Mouse (Mus musculus): ENCODE measurements around the gene Zfp106. TPM values are rescaled to one million over a fixed set of nuclear protein-coding genes. Genes with fewer than 3 reads are reported as not detected.

Gene Zfp106
- 52.9 and 69.6 TPM in 2 replicates for polyA plus RNA-seq (2014; fragmentation: Nextera tagmentation; extraction: Ambion mirVana)

- Histone ChIP-seq H3K9ac (ENCODE audit: low read depth, low read length) (peak within 1 kb of the TSS; percentile 90), H3K27ac (ENCODE audit: low read depth, low read length) (peak within 1 kb of the TSS; percentile 66)
- under 1% methylated on average over 50 of the region's 50 CpGs for WGBS
These were observed at the start of gene Zfp106 for GRCm38 (mm10) chr2:120563235-120563990. Zfp106 (minus strand) TSS chr2:120563843.

GRCm38 (mm10) chr2:120608830-120609723 is 45.4 kb upstream of the Zfp106 start, which contains the start of the genes Haus2 and Lrrc57:
Haus2 (plus strand) TSS chr2:120609383.
Lrrc57 (minus strand) TSS chr2:120609520.
- Histone ChIP-seq H3K36me3 (ENCODE audit: control insufficient read depth, insufficient read depth, low read length) (peaks cover 13% of the 10 kb centered on the region; the same call in 1 of the 2 replicates), H3K4me1 (ENCODE audit: control insufficient read depth, insufficient read depth, low read length) (peaks cover 15% of the 10 kb centered on the region; the same call in 1 of the 2 replicates), H3K4me3 (ENCODE audit: low read length) (peak within 1 kb of the TSS; percentile 86), H3K27ac (ENCODE audit: low read depth, low read length) (peak within 1 kb of the TSS; percentile 83), H3K9me3 (ENCODE audit: control insufficient read depth, low read length) (no peaks in the 10 kb centered on the region), H3K4me2 (replicated peaks; ENCODE audit: low read depth, low read length) (peak within 1 kb of the TSS; percentile 73), H3K27me3 (ENCODE audit: control insufficient read depth, insufficient read depth, low read length) (no peaks in the 10 kb centered on the region), H3K9ac (ENCODE audit: low read depth, low read length) (peak within 1 kb of the TSS; percentile 72)
- ATAC-seq (ENCODE audit: low FRiP score, low TSS enrichment): peak; percentile 96
- WGBS: under 1% methylated on average over 52 of the region's 52 CpGs

More at GRCm38 (mm10) chr2:120563235-120563990, at the start of gene Zfp106:
- peaks cover 2% of the 10 kb centered on the region; the same call in 1 of the 2 replicates for H3K4me1 ChIP-seq (ENCODE audit: control insufficient read depth, insufficient read depth, low read length)
- H3K4me2 ChIP-seq (replicated peaks; ENCODE audit: low read depth, low read length): peak within 1 kb of the TSS; percentile 66
- H3K27me3 ChIP-seq (ENCODE audit: control insufficient read depth, insufficient read depth, low read length): no peaks in the 10 kb centered on the region
- H3K36me3 ChIP-seq (ENCODE audit: control insufficient read depth, insufficient read depth, low read length): no peaks in the 10 kb centered on the region
- H3K4me3 ChIP-seq (ENCODE audit: low read length): peak within 1 kb of the TSS; percentile 95
- ATAC-seq (ENCODE audit: low FRiP score, low TSS enrichment): peak; percentile 82
- H3K9me3 ChIP-seq (ENCODE audit: control insufficient read depth, low read length): no peaks in the 10 kb centered on the region

- no peaks in the 10 kb centered on the region for H3K27me3 ChIP-seq (ENCODE audit: control insufficient read depth, insufficient read depth, low read length)
- ATAC-seq (ENCODE audit: low FRiP score, low TSS enrichment): no peak
- H3K4me1 ChIP-seq (ENCODE audit: control insufficient read depth, insufficient read depth, low read length): peaks cover 15% of the 10 kb centered on the region; the same call in 1 of the 2 replicates
- no peaks in the 10 kb centered on the region for H3K9me3 ChIP-seq (ENCODE audit: control insufficient read depth, low read length)
- no peak overlapping the region for H3K4me3 ChIP-seq (ENCODE audit: low read length)
- WGBS: 92% methylated on average over 6 of the region's 6 CpGs
- H3K4me2 ChIP-seq (replicated peaks; ENCODE audit: low read depth, low read length): no peak overlapping the region
- H3K27ac ChIP-seq (ENCODE audit: low read depth, low read length): no peak overlapping the region
- peaks cover 10% of the 10 kb centered on the region; the same call in 1 of the 2 replicates for H3K36me3 ChIP-seq (ENCODE audit: control insufficient read depth, insufficient read depth, low read length)
- H3K9ac ChIP-seq (ENCODE audit: low read depth, low read length): no peak overlapping the region
These were observed 42.5 kb upstream of the Zfp106 start for GRCm38 (mm10) chr2:120606021-120606690.

GRCm38 (mm10) chr2:120599506-120599905 is 35.9 kb upstream of the Zfp106 start:
- Histone ChIP-seq H3K27me3 (ENCODE audit: control insufficient read depth, insufficient read depth, low read length) (no peaks in the 10 kb centered on the region), H3K4me2 (replicated peaks; ENCODE audit: low read depth, low read length) (no peak overlapping the region), H3K9ac (ENCODE audit: low read depth, low read length) (no peak overlapping the region), H3K4me1 (ENCODE audit: control insufficient read depth, insufficient read depth, low read length) (no peaks in the 10 kb centered on the region), H3K4me3 (ENCODE audit: low read length) (no peak overlapping the region), H3K9me3 (ENCODE audit: control insufficient read depth, low read length) (no peaks in the 10 kb centered on the region), H3K36me3 (ENCODE audit: control insufficient read depth, insufficient read depth, low read length) (peaks cover 67% of the 10 kb centered on the region), H3K27ac (ENCODE audit: low read depth, low read length) (no peak overlapping the region)
- 93% methylated on average over 4 of the region's 4 CpGs for WGBS
- ATAC-seq (ENCODE audit: low FRiP score, low TSS enrichment): no peak

GRCm38 (mm10) chr2:120597734-120598133 is 34.1 kb upstream of the Zfp106 start:
- 69% methylated on average over 2 of the region's 2 CpGs for WGBS
- no peak overlapping the region for H3K9ac ChIP-seq (ENCODE audit: low read depth, low read length)
- H3K27me3 ChIP-seq (ENCODE audit: control insufficient read depth, insufficient read depth, low read length): no peaks in the 10 kb centered on the region
- H3K4me2 ChIP-seq (replicated peaks; ENCODE audit: low read depth, low read length): no peak overlapping the region
- H3K27ac ChIP-seq (ENCODE audit: low read depth, low read length): no peak overlapping the region
- H3K36me3 ChIP-seq (ENCODE audit: control insufficient read depth, insufficient read depth, low read length): peaks cover 70% of the 10 kb centered on the region
- no peaks in the 10 kb centered on the region for H3K9me3 ChIP-seq (ENCODE audit: control insufficient read depth, low read length)
- no peak overlapping the region for H3K4me3 ChIP-seq (ENCODE audit: low read length)
- ATAC-seq (ENCODE audit: low FRiP score, low TSS enrichment): no peak
- no peaks in the 10 kb centered on the region for H3K4me1 ChIP-seq (ENCODE audit: control insufficient read depth, insufficient read depth, low read length)

- no peak overlapping the region for H3K4me3 ChIP-seq (ENCODE audit: low read length)
- peaks cover 51% of the 10 kb centered on the region for H3K36me3 ChIP-seq (ENCODE audit: control insufficient read depth, insufficient read depth, low read length)
- H3K4me2 ChIP-seq (replicated peaks; ENCODE audit: low read depth, low read length): no peak overlapping the region
- WGBS: 100% methylated on average over 1 of the region's 1 CpGs
- H3K27ac ChIP-seq (ENCODE audit: low read depth, low read length): no peak overlapping the region
- H3K9ac ChIP-seq (ENCODE audit: low read depth, low read length): no peak overlapping the region
- no peaks in the 10 kb centered on the region for H3K4me1 ChIP-seq (ENCODE audit: control insufficient read depth, insufficient read depth, low read length)
- no peak for ATAC-seq (ENCODE audit: low FRiP score, low TSS enrichment)
- no peaks in the 10 kb centered on the region for H3K9me3 ChIP-seq (ENCODE audit: control insufficient read depth, low read length)
- H3K27me3 ChIP-seq (ENCODE audit: control insufficient read depth, insufficient read depth, low read length): no peaks in the 10 kb centered on the region
These were observed 28.6 kb upstream of the Zfp106 start for GRCm38 (mm10) chr2:120592227-120592626.

- H3K4me3 ChIP-seq (ENCODE audit: low read length): no peak overlapping the region
- WGBS: 93% methylated on average over 5 of the region's 5 CpGs
- ATAC-seq (ENCODE audit: low FRiP score, low TSS enrichment): no peak
These were observed 26.1 kb upstream of the Zfp106 start for GRCm38 (mm10) chr2:120589759-120590158.

GRCm38 (mm10) chr2:120578286-120578685 is 14.6 kb upstream of the Zfp106 start:
- no peaks in the 10 kb centered on the region for H3K4me1 ChIP-seq (ENCODE audit: control insufficient read depth, insufficient read depth, low read length)
- WGBS: 82% methylated on average over 5 of the region's 5 CpGs
- no peak overlapping the region for H3K9ac ChIP-seq (ENCODE audit: low read depth, low read length)
- no peak overlapping the region for H3K27ac ChIP-seq (ENCODE audit: low read depth, low read length)
- H3K9me3 ChIP-seq (ENCODE audit: control insufficient read depth, low read length): no peaks in the 10 kb centered on the region
- no peak for ATAC-seq (ENCODE audit: low FRiP score, low TSS enrichment)
- H3K4me2 ChIP-seq (replicated peaks; ENCODE audit: low read depth, low read length): no peak overlapping the region
- H3K4me3 ChIP-seq (ENCODE audit: low read length): no peak overlapping the region
- no peaks in the 10 kb centered on the region for H3K36me3 ChIP-seq (ENCODE audit: control insufficient read depth, insufficient read depth, low read length)
- H3K27me3 ChIP-seq (ENCODE audit: control insufficient read depth, insufficient read depth, low read length): no peaks in the 10 kb centered on the region

More at GRCm38 (mm10) chr2:120589759-120590158, 26.1 kb upstream of the Zfp106 start:
- H3K9ac ChIP-seq (ENCODE audit: low read depth, low read length): no peak overlapping the region
- H3K4me2 ChIP-seq (replicated peaks; ENCODE audit: low read depth, low read length): no peak overlapping the region
- no peaks in the 10 kb centered on the region for H3K9me3 ChIP-seq (ENCODE audit: control insufficient read depth, low read length)
- H3K27ac ChIP-seq (ENCODE audit: low read depth, low read length): no peak overlapping the region
- H3K4me1 ChIP-seq (ENCODE audit: control insufficient read depth, insufficient read depth, low read length): no peaks in the 10 kb centered on the region
- no peaks in the 10 kb centered on the region for H3K27me3 ChIP-seq (ENCODE audit: control insufficient read depth, insufficient read depth, low read length)
- peaks cover 43% of the 10 kb centered on the region; the same call in 1 of the 2 replicates for H3K36me3 ChIP-seq (ENCODE audit: control insufficient read depth, insufficient read depth, low read length)
